Mouse (Mus musculus): Measurements from ENCODE around the gene Epb41.

Epb41 gene

DNA sequence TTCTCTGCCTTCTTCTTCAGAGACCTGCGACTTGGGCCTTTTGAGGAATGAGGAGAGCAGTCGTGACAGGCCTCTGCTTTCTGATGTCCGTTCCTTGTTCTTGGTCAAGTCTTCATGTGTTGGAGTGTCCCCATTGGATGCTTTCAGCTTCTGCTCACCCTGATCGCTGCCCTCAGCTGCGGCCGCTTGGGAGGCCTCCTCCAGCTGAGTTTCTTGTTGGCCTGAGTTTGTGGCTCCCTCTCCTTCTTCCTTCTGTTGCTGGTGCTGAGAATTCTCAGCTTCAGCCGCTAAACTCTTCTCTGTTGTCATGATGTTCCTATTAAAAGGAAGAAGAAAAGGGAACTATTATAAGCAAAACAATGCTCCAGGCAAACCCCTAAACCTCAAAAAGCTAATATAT, 68.0 kb downstream of the Epb41 start:
- DNase-seq (ENCODE audit: low spot score), result no peak

DNA sequence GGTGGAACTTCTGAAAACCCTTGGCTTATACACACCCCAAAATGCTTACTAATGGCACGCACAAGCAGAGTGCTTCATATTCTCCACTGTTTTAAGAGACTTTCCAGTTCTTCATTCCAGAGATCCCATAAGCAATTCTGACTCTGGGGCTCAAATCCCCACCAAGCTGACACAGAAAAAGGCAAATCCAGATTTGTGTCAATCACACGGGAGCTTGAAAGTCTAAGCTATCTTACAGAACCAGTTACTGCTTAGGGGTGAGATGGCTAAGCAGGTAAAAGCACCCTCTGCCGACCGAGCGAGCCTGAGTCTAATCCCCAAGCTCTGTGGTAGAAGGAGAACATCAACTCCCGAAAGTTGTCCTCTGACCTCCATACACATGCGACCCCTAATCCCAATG, 76.5 kb downstream of the Epb41 start:
- DNase-seq (ENCODE audit: low spot score), result no peak

DNA sequence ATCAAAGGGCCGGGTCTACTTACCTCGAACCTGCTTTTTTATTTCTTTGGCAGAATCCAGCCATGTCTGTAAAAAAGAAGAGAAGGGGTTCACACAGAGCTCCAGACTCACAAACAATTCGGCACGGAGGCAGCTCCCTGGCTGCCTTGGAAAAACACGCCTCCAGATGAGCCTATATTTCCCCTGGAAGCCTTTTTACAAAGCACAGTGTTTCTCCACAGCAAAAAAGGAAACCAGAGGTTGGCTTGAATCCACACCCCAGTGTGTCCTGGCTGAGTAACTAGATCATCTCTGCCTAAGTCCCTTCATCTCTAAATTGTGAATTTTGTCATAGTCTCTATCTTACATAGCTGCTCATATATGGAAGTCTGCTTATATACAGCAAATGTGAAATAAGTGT, 77.6 kb downstream of the Epb41 start:
- no peak for DNase-seq (ENCODE audit: low spot score)

DNA sequence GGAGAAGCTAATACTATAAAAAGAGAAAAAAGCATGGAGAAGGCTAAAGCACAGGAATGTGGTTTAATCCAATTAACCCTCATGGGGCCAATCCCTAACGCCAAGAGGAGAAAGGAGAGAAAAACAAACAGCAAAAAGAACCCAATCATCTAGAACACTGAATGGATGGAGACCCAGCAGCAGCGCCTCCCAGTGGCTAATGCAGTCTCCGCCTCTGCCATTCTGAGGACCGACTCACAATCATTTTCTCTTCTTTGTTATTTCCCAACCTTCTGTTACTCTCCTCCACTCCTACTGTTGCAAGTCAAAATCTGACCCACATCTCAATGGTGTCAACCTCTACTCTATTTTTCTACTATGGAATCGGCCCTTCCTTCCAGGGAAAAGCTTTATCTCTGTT, 78.1 kb downstream of the Epb41 start:
- DNase-seq (ENCODE audit: low spot score), result no peak

DNA sequence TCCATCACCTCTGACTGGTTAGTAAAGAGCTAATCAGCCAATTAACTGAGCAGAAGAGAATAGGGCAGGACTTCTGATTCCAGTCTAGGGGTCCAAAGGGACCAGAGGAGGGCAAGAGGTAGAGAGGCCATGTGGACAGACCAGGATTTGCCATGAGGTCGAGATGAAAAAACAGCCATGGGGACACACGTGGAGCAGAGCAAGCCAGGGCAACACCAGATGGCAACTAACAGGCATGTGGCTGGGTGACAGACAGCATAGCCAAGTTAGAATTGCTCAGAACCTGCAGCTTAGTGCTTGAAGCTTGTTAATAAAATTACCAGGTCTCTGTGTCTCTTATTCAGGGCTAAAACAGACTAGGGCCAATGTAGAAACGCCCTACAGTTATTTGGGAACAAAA, 81.3 kb downstream of the Epb41 start:
- no peak for DNase-seq (ENCODE audit: low spot score)

DNA sequence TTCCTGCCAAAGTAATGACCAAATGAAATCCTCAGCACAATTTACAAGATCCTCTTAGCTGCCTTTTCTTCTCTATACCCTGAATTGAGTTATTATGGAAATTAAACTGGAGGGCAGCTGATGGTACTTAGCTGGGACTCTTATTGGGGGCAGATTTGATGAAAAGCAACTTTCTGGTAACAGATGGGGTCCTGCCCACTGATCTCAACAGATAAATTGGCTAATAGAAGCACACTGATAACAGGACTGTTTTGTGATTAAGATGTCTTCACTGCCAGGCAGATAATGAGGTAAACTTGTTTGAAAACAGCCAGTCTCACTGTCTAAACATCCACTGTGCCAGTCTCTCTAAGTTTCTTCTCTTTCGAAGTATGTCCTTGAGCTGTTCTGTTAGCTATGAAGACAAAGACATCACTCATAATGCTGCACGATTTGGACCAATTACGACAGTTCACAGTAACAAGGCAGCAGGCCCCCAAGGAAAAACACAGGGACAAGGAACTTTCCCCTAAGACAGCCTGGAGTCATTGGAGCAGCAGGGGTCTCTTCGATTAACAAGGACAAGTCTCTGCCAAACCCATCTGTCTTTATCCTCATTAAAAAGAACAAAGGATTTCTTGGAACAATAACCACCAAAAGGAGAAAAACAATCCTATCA, 92.1 kb downstream of the Epb41 start:
- DNase-seq (ENCODE audit: low spot score), result no peak

DNA sequence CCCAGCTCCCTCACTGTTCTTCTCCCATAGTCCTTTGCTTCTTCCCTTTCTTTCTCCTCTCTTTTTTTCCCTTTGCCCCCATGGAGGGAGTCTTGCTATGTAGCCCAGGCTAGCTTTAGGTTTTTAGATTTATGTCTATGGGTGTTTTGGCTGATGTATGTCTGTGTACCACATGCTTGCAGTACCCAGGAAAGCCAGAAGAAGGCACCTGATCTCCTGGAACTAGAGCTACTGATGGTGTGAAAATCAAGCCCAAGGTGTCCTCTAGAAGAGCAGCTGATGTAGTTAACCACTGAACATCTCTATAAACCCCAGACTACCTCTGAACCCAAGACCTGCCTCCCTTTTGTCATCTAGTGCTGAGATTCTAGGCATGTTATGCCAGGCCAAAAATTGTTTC, 93.4 kb downstream of the Epb41 start:
- no peak for DNase-seq (ENCODE audit: low spot score)

DNA sequence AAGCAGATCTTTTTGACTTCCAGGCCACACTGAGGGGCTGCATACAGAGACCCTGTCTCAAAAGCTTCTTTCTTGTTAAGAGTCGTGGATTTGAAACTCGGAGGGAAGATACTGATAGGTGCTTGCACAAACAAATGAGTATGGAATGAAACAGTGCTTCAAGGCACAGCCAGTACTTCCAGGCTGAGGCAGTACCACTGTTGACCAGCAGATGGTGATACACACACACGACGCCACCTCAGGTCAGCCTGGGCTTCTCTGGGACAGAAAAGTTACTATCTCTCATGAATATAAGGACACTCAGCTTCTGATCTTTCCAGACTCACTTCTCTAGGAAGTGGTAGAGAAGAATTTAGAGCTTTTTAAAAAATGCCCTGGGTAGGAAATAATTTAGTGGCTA, 97.9 kb downstream of the Epb41 start:
- DNase-seq (ENCODE audit: low spot score), result peak; percentile 47

DNA sequence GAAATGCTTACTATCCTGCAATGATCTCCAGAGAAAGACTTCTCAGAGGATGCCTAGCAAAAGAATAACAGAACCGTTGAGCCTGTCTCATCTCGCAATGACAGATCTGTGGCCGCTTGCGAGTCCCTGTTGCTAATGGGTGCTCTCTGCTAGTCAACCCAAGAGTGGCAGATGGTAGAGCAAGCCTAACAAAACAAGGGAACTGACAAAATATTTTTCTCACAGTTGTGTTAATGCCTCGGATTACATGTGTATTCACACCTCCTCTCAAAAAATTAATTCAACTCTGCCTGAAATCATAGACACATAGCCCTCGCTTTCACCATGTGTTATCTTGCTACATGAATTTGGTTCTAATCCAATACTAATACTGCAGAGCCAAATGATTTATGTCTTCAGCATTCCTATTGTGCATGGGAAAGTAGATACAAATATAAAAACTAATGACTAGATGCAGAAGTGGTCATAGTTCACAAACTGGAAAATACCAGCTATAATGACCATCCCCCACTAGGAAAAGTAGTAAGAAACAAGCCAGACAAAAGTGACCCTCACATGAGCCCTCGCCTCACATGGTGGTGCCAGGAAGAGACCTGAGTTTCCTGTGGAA, 104.8 kb downstream of the Epb41 start:
- DNase-seq (ENCODE audit: low spot score), result no peak

DNA sequence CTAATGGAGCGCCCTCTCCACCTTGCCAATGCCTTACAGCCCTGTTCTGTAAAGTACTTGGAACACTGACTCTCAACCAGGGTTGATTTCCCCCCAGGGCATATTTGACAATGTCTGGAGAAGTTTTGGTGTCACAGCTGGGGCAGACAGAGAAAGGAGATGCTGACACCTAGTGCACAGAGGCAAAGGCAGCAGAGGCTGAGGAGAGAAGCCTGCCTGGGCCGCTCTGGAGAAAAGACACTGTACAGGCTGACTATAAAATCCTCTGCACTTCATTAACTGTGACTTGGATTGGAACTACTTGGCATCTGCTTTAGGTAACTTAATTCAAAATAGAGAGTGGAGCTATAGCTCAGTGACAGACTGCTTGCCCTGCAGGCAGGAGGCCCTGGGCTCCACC, 106.2 kb downstream of the Epb41 start:
- no peak for DNase-seq (ENCODE audit: low spot score)

DNA sequence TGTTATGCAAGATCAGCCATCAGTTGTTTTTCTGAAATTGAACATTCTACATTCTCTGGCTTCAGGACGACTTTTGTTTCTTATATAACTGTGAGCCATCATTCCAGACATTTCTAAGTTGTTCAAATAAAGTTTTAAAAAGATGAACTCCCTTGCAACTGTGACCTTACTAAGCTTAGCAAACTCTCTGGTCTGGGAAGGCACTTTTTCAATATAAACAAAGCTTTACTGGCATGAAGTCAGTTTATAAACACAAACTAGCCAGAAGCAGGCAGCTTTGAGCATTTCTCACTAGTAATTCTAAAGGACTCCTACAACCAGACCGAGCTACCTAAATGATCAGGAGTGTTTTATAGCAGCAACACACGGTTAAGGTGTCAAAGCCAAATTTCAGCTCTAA, 118.0 kb downstream of the Epb41 start:
- DNase-seq (ENCODE audit: low spot score), result no peak

DNA sequence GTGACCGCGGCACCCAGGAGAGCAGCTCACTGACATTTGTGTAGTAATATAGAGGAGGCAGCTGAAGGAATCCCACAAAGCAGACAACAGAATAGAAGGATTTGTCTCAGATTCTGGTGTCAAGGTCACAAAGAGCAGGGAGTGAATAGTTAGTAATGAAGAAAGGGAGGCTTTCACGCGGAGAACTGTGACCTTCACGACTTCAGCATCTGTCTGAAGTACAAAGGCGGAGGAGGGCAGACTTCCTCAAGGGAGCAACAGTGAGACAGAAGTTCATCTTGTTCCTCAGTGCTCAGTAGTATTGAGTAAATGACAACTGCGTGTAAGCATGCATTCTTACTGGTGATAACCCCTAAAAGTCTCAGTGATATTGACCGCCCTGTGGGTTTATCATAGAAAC, 124.5 kb downstream of the Epb41 start:
- no peak for DNase-seq (ENCODE audit: low spot score)

DNA sequence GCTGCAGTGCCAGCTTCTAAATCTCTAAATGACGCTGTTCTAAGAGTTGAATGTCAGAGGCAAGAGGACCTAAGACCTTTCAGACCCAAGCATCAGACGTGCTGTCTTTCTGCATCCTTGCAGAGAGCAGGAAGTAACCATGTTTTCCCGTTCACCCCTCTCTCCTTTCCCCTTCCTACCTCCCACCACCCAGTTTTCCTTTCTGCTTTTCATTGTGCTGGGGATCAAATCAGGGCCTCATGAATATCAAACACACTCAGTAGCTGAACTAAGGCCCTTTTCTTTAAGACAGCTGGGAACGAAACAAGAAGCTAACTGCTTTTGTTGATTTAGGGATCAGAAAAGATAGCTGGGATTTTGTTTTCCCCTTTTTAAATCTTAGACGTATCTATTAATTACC, 125.2 kb downstream of the Epb41 start:
- no peak for DNase-seq (ENCODE audit: low spot score)

DNA sequence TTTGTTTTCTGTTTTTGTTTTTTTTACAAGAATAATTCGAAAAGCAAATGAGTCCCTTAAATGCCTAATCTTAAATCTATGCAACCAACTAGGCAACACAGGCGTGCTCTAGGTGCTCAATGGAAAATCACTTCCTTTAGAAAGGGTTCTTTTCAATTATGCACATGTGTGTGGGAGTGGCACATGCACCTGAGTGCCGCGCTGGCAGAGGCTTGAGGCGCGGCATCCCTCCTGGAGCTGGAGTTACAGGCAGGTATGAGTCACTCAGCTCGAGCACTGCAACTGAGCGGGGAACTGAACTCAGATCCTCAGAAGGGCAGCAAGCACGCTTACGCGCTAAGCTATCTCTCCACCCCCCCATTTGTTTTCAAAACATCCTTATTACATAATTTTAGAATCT, 127.3 kb downstream of the Epb41 start:
- no peak for DNase-seq (ENCODE audit: low spot score)

DNA sequence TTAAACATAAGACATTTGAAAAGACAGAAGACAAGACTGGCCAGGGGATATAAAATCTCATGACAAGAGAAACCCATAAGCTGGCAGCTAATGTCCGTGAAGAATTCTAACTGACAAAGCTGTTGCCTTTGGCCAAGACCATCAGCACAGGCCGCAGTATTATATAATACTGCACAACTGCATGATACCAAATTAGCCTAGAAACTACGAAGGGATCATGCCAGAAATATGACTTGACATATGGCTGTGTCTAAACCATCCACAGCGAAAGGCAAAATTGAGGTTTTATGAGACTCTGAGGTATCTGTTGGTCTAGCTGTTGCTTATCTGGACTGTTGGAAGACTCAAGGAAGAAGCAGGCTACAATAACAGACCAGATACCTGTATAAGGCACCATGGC, 134.3 kb downstream of the Epb41 start:
- no peak for DNase-seq (ENCODE audit: low spot score)

DNA sequence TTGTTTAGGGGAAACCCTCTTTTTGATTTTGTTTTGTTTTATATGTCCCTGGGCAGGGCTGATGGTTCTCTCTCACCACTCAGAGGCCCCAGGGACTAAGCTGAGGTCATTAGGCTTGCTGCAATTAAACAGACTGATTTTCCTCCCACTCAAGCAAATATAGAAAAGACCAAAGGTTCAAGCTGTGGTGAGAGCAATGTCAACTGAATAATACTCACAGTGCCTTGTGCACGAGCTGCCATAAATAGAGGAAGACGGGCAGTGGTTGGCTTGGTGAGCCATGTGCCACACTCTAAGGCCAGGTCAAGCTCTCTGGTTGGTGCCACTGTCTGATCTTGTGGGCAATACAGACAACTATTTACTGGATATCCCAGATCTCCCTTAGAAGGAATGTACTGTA, 135.7 kb downstream of the Epb41 start:
- DNase-seq (ENCODE audit: low spot score), result no peak

DNA sequence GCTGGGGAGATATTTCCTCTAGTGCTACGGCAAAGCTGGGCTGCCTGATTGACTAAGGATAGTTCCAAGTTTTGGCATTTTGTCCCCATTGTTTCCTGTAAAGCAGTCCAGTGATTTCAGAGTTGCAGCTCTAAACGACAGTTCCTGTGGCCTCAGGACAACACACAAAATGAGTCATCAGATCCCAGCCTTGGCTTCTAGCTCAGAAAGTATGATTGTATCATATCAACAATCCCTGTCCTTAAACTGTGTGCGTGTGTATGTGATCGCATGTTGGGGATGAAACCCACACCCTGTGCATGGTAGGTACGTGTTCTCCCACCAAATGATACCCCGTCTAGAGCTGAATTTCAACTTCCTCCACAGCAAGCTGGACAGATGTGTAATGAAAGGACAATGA, 146.0 kb downstream of the Epb41 start:
- no peak for DNase-seq (ENCODE audit: low spot score)

DNA sequence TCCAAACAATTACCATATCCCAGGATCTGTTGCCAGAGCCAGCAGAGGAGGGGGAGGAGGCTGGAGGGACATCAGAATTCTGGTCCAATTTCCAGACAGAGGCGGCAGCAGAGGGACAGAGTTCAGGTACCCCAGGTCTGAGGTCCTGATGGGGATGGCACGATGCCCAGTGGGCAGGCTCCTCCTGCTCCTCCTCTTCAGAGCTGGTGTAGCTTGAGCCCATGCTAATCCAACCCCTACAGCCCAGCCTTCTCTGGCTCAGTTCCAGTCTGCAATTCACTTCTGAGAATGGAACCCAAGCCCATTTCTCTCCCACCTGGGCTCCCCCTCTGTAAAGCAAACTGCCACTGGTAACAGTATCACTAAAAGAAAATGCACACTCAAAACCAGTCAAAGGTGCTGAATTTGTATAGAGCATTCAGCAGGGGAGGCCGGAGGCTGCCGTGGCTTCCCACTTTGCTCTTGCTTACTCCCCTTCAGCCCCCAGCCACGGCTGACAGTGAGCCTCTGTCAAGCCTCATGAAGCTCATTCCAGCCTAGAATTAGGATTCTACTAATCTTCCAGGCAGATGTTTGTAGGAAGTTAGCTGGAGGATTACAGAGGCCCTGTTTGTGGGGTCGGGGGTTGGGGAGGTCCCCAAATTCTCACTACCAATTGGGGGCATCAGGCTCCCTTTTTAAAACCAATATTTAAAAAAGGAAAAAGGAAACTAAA, 150.9 kb downstream of the Epb41 start:
- DNase-seq (ENCODE audit: low spot score), result no peak

DNA sequence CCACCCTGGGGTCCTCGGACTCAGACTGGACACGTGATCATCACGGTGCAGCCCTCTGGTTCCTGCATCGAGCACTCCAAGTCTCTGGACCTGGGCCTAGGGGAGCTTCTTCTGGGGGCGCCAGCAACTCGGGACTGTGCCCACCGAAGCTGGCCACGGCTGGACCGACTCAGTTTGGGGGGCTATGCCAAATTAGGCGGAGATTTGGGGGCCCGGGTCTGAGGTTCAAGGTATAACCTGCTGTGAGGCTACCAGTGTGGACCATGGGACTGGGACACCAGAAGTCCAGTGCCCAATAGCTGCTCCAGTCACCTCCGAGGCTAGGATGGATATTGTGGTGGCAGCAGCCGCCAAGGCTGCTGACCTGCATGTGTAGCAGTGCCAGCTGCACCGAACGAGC, 152.7 kb downstream of the Epb41 start:
- DNase-seq (ENCODE audit: low spot score), result no peak

DNA sequence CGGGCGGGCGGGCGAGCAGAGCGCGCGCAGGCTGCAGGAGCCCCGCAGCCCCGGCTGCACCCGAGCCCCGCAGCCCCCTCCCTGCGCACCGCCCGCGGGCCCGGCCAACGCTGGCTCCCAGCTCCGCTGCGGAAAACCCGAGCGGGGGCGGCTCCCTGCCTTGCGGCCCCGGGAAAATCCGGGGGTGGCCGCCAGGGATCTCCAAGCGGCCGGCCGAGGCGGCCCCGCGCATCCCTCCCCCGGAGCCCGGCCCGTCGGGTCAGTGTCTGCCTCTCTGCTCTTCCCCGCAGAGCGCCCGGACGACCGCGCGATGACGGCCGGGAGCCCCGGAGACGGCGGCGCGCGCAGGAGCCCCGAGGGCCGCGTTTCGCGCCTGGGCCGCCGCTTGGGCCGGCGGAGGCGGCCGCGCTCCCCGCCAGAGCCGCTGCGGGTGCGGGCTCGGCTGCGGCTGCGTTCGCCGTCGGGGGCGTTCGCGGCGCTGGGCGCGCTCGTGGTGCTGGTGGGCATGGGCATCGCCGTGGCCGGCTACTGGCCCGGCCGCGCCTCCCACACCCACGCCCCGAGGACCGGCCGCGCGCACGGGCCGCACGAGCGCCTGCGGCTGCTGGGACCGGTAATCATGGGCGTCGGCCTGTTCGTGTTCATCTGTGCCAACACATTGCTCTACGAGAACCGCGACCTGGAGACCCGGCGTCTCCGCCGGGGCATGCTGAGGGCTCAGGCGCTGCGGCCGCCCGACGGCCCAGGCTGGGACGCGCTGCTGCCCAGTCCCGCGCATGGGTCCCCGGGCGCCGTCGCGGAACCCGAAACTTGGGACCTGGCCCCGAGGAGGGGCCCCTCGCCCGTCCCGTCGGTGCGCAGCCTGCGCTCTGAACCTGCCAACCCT, 153.4 kb downstream of the Epb41 start, which contains the start of gene Tmem200b:
TSS of gene Tmem200b (plus strand) at position 311 of the 886 bp plus-strand sequence.
- no peak for DNase-seq (ENCODE audit: low spot score)

DNA sequence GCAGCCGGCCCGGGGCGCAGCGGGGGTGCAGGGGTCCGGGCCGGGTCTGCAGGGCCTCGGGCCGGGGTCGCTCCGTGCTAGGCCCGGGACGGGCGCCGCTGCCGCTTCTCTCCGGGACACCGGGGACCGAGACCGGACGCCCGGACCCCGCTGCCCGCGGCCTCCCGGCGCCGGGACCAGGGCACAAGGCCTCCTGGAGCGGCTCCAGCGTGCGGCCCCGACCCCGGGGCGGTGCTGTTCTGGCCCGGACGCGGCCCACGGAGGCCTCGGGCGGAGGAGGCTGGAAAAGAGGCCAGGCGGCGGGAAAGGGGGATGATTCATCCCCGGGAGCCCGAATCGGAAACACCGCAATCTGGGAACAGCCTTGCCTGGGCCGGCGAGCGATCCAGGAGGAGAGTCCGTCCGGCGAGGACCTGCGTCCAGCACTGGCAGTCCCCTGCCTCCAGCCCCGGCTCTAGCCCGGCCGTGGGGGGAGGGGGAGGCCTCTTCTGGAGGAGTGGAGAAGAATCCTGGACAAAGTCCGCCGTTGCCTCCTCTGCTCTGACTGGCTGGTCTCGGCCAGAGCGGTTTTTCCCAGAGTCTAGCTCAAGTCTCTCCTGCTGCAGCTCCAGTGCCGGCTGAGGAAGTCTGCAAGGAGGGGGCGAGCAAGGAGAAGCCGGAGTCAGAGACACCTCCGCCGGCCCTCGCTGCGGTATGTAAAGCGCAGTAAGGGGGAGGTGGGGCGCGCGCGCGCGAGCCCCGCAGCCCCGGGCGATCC, 154.3 kb downstream of the Epb41 start:
- no peak for DNase-seq (ENCODE audit: low spot score)

DNA sequence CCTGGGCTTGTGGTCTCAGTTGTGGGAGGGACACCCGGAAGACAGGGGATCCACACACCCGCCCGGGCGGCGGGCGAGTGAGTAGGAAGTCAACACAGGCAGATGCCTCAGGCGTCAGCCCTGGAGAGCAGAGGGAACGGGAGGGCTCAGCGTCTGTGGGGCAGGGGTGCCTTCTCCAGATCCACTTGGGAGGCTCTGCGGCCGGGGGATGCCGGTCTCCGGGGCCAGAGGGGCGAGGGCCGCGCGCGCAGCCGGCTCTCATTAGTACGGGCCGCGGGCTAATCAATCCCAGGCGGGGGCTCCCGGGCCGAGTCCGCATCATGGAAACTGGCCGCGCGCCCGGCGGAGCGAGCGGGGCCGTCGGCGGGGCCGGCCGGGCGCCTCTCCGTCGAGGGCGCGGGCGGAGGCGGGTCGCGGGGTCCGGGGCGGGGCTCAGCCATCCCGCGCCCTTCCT, 155.0 kb downstream of the Epb41 start:
- DNase-seq (ENCODE audit: low spot score), result no peak
